Mouse (Mus musculus) kidney, embryonic 16.5 days (tissue): Measurements from ENCODE around the gene Nrxn3. TPM values are rescaled to one million over a fixed set of nuclear protein-coding genes. Genes with fewer than 3 reads are reported as not detected.

Source experiments
- ATAC-seq: fragments of 200-750 bp; cut with Nextera tagmentation; 2 replicates; pipeline ENCODE4 v1.8.0; 2017; ENCODE audit warnings: moderate TSS enrichment; ENCODE audit not compliant: low FRiP score, low TSS enrichment
- H3K27ac ChIP-seq: fragments of 300-500 bp; sonication (generic); 2 replicates; pipeline ENCODE4 v1.5.1; 2014; ENCODE audit warnings: low read length
- H3K27me3 ChIP-seq: fragments of 300-500 bp; sonication (generic); 2 replicates; pipeline ENCODE4 v1.6.1; 2014; ENCODE audit warnings: low read length, control low read depth, mixed read lengths; ENCODE audit not compliant: insufficient read depth
- H3K36me3 ChIP-seq: fragments of 300-500 bp; sonication (generic); 2 replicates; pipeline ENCODE4 v1.6.1; 2014; ENCODE audit warnings: low read length, control low read depth, mixed read lengths; ENCODE audit not compliant: insufficient read depth
- H3K4me1 ChIP-seq: fragments of 300-500 bp; sonication (generic); 2 replicates; pipeline ENCODE4 v1.6.1; 2014; ENCODE audit warnings: low read length, control low read depth, mixed read lengths; ENCODE audit not compliant: insufficient read depth
- H3K4me2 ChIP-seq: fragments of 300-500 bp; sonication (generic); replicated peaks from 2 replicates; pipeline ENCODE4 v1.6.1; 2014; ENCODE audit warnings: low read depth, low read length
- H3K4me3 ChIP-seq: fragments of 300-500 bp; sonication (generic); 2 replicates; pipeline ENCODE4 v1.5.1; 2014; ENCODE audit warnings: mild to moderate bottlenecking, low read length
- H3K9ac ChIP-seq: fragments of 300-500 bp; sonication (generic); replicated peaks from 2 replicates; pipeline ENCODE4 v1.6.1; 2014; ENCODE audit warnings: low read length
- H3K9me3 ChIP-seq: fragments of 300-500 bp; sonication (generic); 2 replicates; pipeline ENCODE4 v1.6.1; 2016; ENCODE audit warnings: low read length, control low read depth
- WGBS: fragments of 180-500 bp; shearing (Covaris S2); extraction: QIAGEN DNeasy Blood & Tissue Kit; methylation state at CpG from one replicate; pipeline ENCODE4 v1.1.7; 2014; 5-methylcytosine and 5-hydroxymethylcytosine counted together
- polyA plus RNA-seq: library from polyadenylated mRNA; unstranded; fragments of >200 nt; fragmentation: Nextera tagmentation; extraction: Ambion mirVana; gene quantifications from 2 replicates; pipeline ENCODE4 v1.2.1, GENCODE M21; 2015

The Nrxn3 gene
- polyA plus RNA-seq, 1 experiment from 2014 or later = 5.1 TPM

- Histone ChIP-seq H3K36me3 (no peaks in the 10 kb centered on the region), H3K4me3 (no peak overlapping the region), H3K4me1 (no peaks in the 10 kb centered on the region), H3K9ac (no peak overlapping the region), H3K27me3 (no peaks in the 10 kb centered on the region), H3K4me2 (no peak overlapping the region), H3K9me3 (no peaks in the 10 kb centered on the region), H3K27ac (no peak overlapping the region)
- no peak for ATAC-seq
- 65% methylated on average over 9 of the region's 9 CpGs for WGBS
These were observed 406.6 kb downstream of the Nrxn3 start for GRCm38 (mm10) chr12:89129139-89129907.

- H3K9ac ChIP-seq = no peak overlapping the region
- no peaks in the 10 kb centered on the region for H3K4me1 ChIP-seq
- no peak for ATAC-seq
- H3K9me3 ChIP-seq = no peaks in the 10 kb centered on the region
- WGBS = 78% methylated on average over 2 of the region's 2 CpGs
- no peak overlapping the region for H3K27ac ChIP-seq
- no peak overlapping the region for H3K4me3 ChIP-seq
- H3K36me3 ChIP-seq = no peaks in the 10 kb centered on the region
- H3K27me3 ChIP-seq = no peaks in the 10 kb centered on the region
- no peak overlapping the region for H3K4me2 ChIP-seq
These were observed 411.7 kb downstream of the Nrxn3 start for GRCm38 (mm10) chr12:89134333-89134732.

GRCm38 (mm10) chr12:89134774-89135307 is 412.2 kb downstream of the Nrxn3 start:
- ATAC-seq = no peak
- no peak overlapping the region for H3K4me3 ChIP-seq
- H3K9me3 ChIP-seq = no peaks in the 10 kb centered on the region
- H3K9ac ChIP-seq = no peak overlapping the region
- WGBS = 68% methylated on average over 8 of the region's 8 CpGs
- no peaks in the 10 kb centered on the region for H3K4me1 ChIP-seq
- H3K36me3 ChIP-seq = no peaks in the 10 kb centered on the region
- no peaks in the 10 kb centered on the region for H3K27me3 ChIP-seq
- H3K27ac ChIP-seq = no peak overlapping the region
- no peak overlapping the region for H3K4me2 ChIP-seq

- Histone ChIP-seq H3K9me3 (no peaks in the 10 kb centered on the region), H3K4me3 (no peak overlapping the region), H3K4me2 (no peak overlapping the region), H3K4me1 (no peaks in the 10 kb centered on the region), H3K36me3 (no peaks in the 10 kb centered on the region), H3K27ac (no peak overlapping the region), H3K27me3 (no peaks in the 10 kb centered on the region), H3K9ac (no peak overlapping the region)
- 23% methylated on average over 3 of the region's 3 CpGs for WGBS
- ATAC-seq = no peak
These were observed 426.3 kb downstream of the Nrxn3 start for GRCm38 (mm10) chr12:89148974-89149411.

- Histone ChIP-seq H3K36me3 (no peaks in the 10 kb centered on the region), H3K27me3 (no peaks in the 10 kb centered on the region), H3K4me1 (no peaks in the 10 kb centered on the region), H3K9me3 (no peaks in the 10 kb centered on the region), H3K4me3 (no peak overlapping the region), H3K9ac (no peak overlapping the region), H3K27ac (no peak overlapping the region), H3K4me2 (no peak overlapping the region)
- ATAC-seq = no peak
- WGBS = 75% methylated on average over 2 of the region's 2 CpGs
These were observed 426.8 kb downstream of the Nrxn3 start for GRCm38 (mm10) chr12:89149455-89149854.

GRCm38 (mm10) chr12:89156086-89156757 is 433.5 kb downstream of the Nrxn3 start:
- Histone ChIP-seq H3K4me1 (no peaks in the 10 kb centered on the region), H3K27me3 (no peaks in the 10 kb centered on the region), H3K9ac (no peak overlapping the region), H3K36me3 (no peaks in the 10 kb centered on the region), H3K9me3 (no peaks in the 10 kb centered on the region), H3K27ac (peak overlapping the region; percentile 56; the same call in 1 of the 2 replicates), H3K4me2 (no peak overlapping the region), H3K4me3 (no peak overlapping the region)
- ATAC-seq = peak; percentile 59; the same call in 1 of the 2 replicates
- WGBS = 63% methylated on average over 9 of the region's 9 CpGs

- Histone ChIP-seq H3K4me2 (no peak overlapping the region), H3K9ac (no peak overlapping the region), H3K9me3 (no peaks in the 10 kb centered on the region), H3K4me1 (no peaks in the 10 kb centered on the region), H3K27me3 (no peaks in the 10 kb centered on the region), H3K27ac (no peak overlapping the region), H3K4me3 (no peak overlapping the region), H3K36me3 (no peaks in the 10 kb centered on the region)
- ATAC-seq = no peak
- WGBS = 66% methylated on average over 8 of the region's 8 CpGs
These were observed 436.7 kb downstream of the Nrxn3 start for GRCm38 (mm10) chr12:89159353-89159752.

- Histone ChIP-seq H3K4me3 (no peak overlapping the region), H3K9ac (no peak overlapping the region), H3K4me1 (peaks cover under 1% of the 10 kb centered on the region; the same call in 1 of the 2 replicates), H3K27ac (no peak overlapping the region), H3K9me3 (no peaks in the 10 kb centered on the region), H3K36me3 (no peaks in the 10 kb centered on the region), H3K27me3 (no peaks in the 10 kb centered on the region), H3K4me2 (no peak overlapping the region)
- 80% methylated on average over 12 of the region's 12 CpGs for WGBS
- ATAC-seq = no peak
These were observed 451.9 kb downstream of the Nrxn3 start for GRCm38 (mm10) chr12:89174306-89175159.

GRCm38 (mm10) chr12:89179970-89180666 is 457.4 kb downstream of the Nrxn3 start:
- H3K9ac ChIP-seq = no peak overlapping the region
- 21% methylated on average over 13 of the region's 13 CpGs for WGBS
- no peaks in the 10 kb centered on the region for H3K36me3 ChIP-seq
- peak overlapping the region; percentile 21; the same call in 1 of the 2 replicates for H3K27ac ChIP-seq
- no peak overlapping the region for H3K4me2 ChIP-seq
- no peaks in the 10 kb centered on the region for H3K27me3 ChIP-seq
- peak; percentile 90 for ATAC-seq
- peaks cover 10% of the 10 kb centered on the region for H3K4me1 ChIP-seq
- H3K9me3 ChIP-seq = no peaks in the 10 kb centered on the region
- H3K4me3 ChIP-seq = no peak overlapping the region
